Mouse (Mus musculus) megakaryocyte, embryonic 14.5 days (primary cell): Measurements from ENCODE around the gene Nup88.

Experiments
- FLI1 ChIP-seq: IDR thresholded peaks from 2 replicates; pipeline ENCODE4 v1.6.1; 2012; ENCODE audit warnings: low read length, inconsistent platforms, mixed read lengths
- GATA1 ChIP-seq: IDR thresholded peaks from 3 replicates; pipeline ENCODE4 v1.6.1; 2012; ENCODE audit warnings: mixed read lengths, low read length, inconsistent platforms, borderline replicate concordance

GRCm38 (mm10) chr11:71007831-71008230 is 38.1 kb upstream of the Nup88 start:
- no peak for TF ChIP-seq FLI1
- no peak for TF ChIP-seq GATA1
